Mouse (Mus musculus): ENCODE results near the gene Palm3.

GRCm38 (mm10) chr8:84027449-84027848 is 6.2 kb downstream of the Palm3 start:
- TF ChIP-seq POLR2A (IDR thresholded peaks at IDR 0.05; ENCODE audit: extremely low read depth, insufficient read depth, low read length) (no peak), CTCF (IDR thresholded peaks at IDR 0.05; ENCODE audit: extremely low read depth, insufficient read depth, low read length) (no peak)

Measured in cortical plate, adult 2 months (tissue).